ENCODE assay signal across 20 mouse cellular contexts in the genomic region with DNA sequence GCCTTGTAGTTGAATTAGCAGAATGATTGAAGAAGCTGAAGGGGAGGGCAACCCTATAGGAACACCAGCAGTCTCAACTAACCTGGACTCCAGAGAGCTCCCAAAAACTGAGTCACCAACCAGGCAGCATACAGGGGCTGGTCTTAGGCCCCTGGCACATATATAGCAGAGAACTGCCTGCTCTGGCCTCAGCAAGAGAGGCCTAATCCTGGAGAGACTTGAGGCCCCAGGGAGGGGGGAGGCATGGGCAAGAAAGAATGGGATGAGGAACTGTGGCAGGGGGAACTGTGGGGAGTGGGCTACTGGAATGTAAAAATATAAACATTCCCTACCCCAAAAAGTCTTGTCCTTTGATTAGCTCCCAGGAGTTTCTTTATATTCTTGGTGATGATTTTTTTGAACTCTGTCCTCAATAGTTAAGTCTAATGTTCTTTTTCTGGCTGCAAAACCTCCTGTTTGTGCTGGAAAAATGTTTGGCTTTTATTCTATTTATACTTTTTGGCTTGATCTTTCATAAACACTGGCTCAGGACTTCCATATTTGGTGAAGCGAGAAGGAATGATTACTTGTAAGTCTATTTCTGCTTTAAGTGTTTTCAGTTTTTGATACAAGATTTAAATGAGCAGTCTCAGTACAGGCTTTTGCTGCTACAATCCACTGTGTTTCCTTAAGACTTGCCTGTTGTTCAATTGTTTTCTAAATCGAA.
DNase-seq lines count a peak whose midpoint lies in the region; ATAC-seq and TF ChIP-seq lines count a peak whose summit lies in the region.
"Had no signal": no experiment of that assay in that cellular context is flagged by ENCODE, and none has a peak within 500 bp of the region (broad histone marks: within the 10 kb centered on the region; RNA-seq: fewer than 3 reads in every experiment).

No protein-coding gene starts in this region.

- no peaks in the 10 kb centered on the region for H3K36me3 ChIP-seq in heart, postnatal 0 days (replicated peaks; ENCODE audit: control insufficient read depth, insufficient read depth, low read length)
- no peaks in the 10 kb centered on the region for H3K36me3 ChIP-seq in hindbrain, postnatal 0 days (ENCODE audit: insufficient read depth, low read length)
- H3K36me3 ChIP-seq: embryonic facial prominence, embryonic 15.5 days; forebrain, embryonic 10.5 days; hindbrain, embryonic 13.5 days; limb, embryonic 10.5 days; liver, embryonic 13.5 days; neural tube, embryonic 15.5 days had no signal

- H3K4me3 ChIP-seq in heart, postnatal 0 days (ENCODE audit: low read depth, low read length) = no peak overlapping the region
- no peak overlapping the region for H3K4me3 ChIP-seq in hindbrain, postnatal 0 days (ENCODE audit: low read length)
- H3K4me3 ChIP-seq: embryonic facial prominence, embryonic 15.5 days; forebrain, embryonic 10.5 days; hindbrain, embryonic 13.5 days; limb, embryonic 10.5 days; liver, embryonic 13.5 days; myocyte; neural tube, embryonic 15.5 days had no signal

- no peak for DNase-seq in heart, postnatal 0 days (ENCODE audit: low spot score)
- DNase-seq in heart, postnatal 25 days (ENCODE audit: low spot score) = no peak
- DNase-seq in ovary, postnatal 36 days (ENCODE audit: low spot score) = peak; percentile 3
- no peak for DNase-seq in ovary, postnatal 14 days (ENCODE audit: low spot score)
- peak; percentile 6 for DNase-seq in lung, postnatal 36 days
- DNase-seq in frontal cortex, postnatal 14 days (ENCODE audit: low spot score in 2 of 2) = no peak
- no peak for DNase-seq in hindbrain, postnatal 0 days (ENCODE audit: low spot score)
- DNase-seq: adrenal gland, postnatal 36 days; cerebellum, adult 9-10 months; gastrocnemius, postnatal 36 days; kidney, adult 18-20 months; liver, embryonic 13.5 days; thymus, postnatal 25 days had no signal

- H3K9ac ChIP-seq in heart, postnatal 0 days (replicated peaks; ENCODE audit: low read depth, low read length) = no peak overlapping the region
- no peak overlapping the region for H3K9ac ChIP-seq in hindbrain, postnatal 0 days (replicated peaks; ENCODE audit: low read length)
- H3K9ac ChIP-seq: embryonic facial prominence, embryonic 15.5 days; hindbrain, embryonic 13.5 days; liver, embryonic 13.5 days; neural tube, embryonic 15.5 days had no signal

- H3K4me2 ChIP-seq in heart, postnatal 0 days (ENCODE audit: low read depth, low read length) = no peak overlapping the region
- no peak overlapping the region for H3K4me2 ChIP-seq in hindbrain, postnatal 0 days (ENCODE audit: low read depth, low read length)
- H3K4me2 ChIP-seq: embryonic facial prominence, embryonic 15.5 days; heart, embryonic 11.5 days; hindbrain, embryonic 13.5 days; liver, embryonic 13.5 days; neural tube, embryonic 15.5 days had no signal

- WGBS in heart, postnatal 0 days = 61% methylated on average over 2 of the region's 2 CpGs
- 66% methylated on average over 2 of the region's 2 CpGs for whole genome bisulfite sequencing in hindbrain, postnatal 0 days

- no peak for TF ChIP-seq CTCF in heart, postnatal 0 days (IDR thresholded peaks at IDR 0.05; ENCODE audit: low read depth)
- no peak for TF ChIP-seq CTCF in hindbrain, postnatal 0 days (IDR thresholded peaks at IDR 0.05; ENCODE audit: low read depth)

- no peaks in the 10 kb centered on the region for H3K27me3 ChIP-seq in heart, postnatal 0 days (ENCODE audit: control insufficient read depth, insufficient read depth, low read length)
- H3K27me3 ChIP-seq in hindbrain, postnatal 0 days (ENCODE audit: insufficient read depth, low read length) = no peaks in the 10 kb centered on the region
- H3K27me3 ChIP-seq: embryonic facial prominence, embryonic 15.5 days; hindbrain, embryonic 13.5 days; liver, embryonic 13.5 days; neural tube, embryonic 15.5 days had no signal

- TF ChIP-seq EP300 in heart, postnatal 0 days (IDR thresholded peaks at IDR 0.05; ENCODE audit: low read depth) = no peak

- ATAC-seq in heart, postnatal 0 days (ENCODE audit: insufficient read depth, low read depth) = no peak
- ATAC-seq in hindbrain, postnatal 0 days = no peak

- peak overlapping the region; percentile 55 for H3K27ac ChIP-seq in heart, postnatal 0 days (ENCODE audit: low read depth)
- H3K27ac ChIP-seq in hindbrain, postnatal 0 days = no peak overlapping the region
- H3K27ac ChIP-seq: embryonic facial prominence, embryonic 15.5 days; forebrain, embryonic 10.5 days; hindbrain, embryonic 13.5 days; limb, embryonic 10.5 days; liver, embryonic 13.5 days; neural tube, embryonic 15.5 days had no signal

- H3K9me3 ChIP-seq in heart, postnatal 0 days (replicated peaks; ENCODE audit: control insufficient read depth, low read length) = no peaks in the 10 kb centered on the region
- no peaks in the 10 kb centered on the region for H3K9me3 ChIP-seq in hindbrain, postnatal 0 days (ENCODE audit: low read length)
- H3K9me3 ChIP-seq: embryonic facial prominence, embryonic 15.5 days; forebrain, embryonic 10.5 days; hindbrain, embryonic 13.5 days; limb, embryonic 10.5 days; liver, embryonic 13.5 days; neural tube, embryonic 15.5 days had no signal

- intact Hi-C loops in heart, postnatal 25 days (cut with DNase I) = no loop called here

- no peaks in the 10 kb centered on the region for H3K4me1 ChIP-seq in heart, postnatal 0 days (ENCODE audit: control insufficient read depth, insufficient read depth)
- no peaks in the 10 kb centered on the region for H3K4me1 ChIP-seq in hindbrain, postnatal 0 days (ENCODE audit: insufficient read depth, low read length)
- H3K4me1 ChIP-seq: embryonic facial prominence, embryonic 15.5 days; forebrain, embryonic 10.5 days; hindbrain, embryonic 13.5 days; limb, embryonic 10.5 days; liver, embryonic 13.5 days; neural tube, embryonic 15.5 days had no signal

Comparison
In these comparisons a context has a peak if more than half of its experiments do, and no peak if none do; other contexts are left out.
1. DNase-seq: peak in ovary, postnatal 36 days (single experiment) and lung, postnatal 36 days (single experiment); none in heart, postnatal 0 days (single experiment), heart, postnatal 25 days (single experiment), ovary, postnatal 14 days (single experiment), frontal cortex, postnatal 14 days (0 of 2) and hindbrain, postnatal 0 days (single experiment).